In the genomic region with DNA sequence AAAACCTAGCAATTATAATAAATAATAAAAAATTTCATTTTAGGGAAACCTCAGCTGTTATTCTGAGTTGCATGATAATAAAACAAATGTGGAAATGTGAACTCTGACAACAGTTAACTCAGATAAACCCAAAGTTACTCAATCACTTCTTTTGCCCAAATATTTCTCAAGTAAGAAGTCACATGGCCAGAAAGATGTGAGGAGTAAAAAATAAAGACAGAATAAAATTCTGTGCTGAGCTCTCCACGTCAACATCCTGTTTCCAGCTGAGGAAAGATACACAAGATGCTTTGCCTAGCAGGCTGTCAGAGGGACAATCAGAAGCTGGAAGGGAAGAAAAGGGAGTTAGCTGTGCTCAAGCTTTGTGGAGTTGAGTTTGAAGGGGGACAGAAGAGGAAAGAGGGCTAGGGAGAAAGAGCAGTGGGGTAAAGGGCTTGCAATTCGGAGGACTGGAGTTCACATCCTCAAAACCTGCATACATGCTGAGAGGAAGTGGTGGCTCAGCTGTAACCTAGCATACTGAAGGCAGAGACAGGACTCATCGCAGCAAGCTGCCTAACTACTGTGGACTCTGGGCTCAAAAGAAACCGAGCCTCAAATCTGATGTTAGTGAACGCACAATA, we compare ENCODE assay signal across 19 mouse cellular contexts. TPM values are rescaled to one million over a fixed set of nuclear protein-coding genes. Genes with fewer than 3 reads are reported as not detected.
DNase-seq lines count a peak whose midpoint lies in the region; ATAC-seq and TF ChIP-seq lines count a peak whose summit lies in the region.
"Had no signal": no experiment of that assay in that cellular context is flagged by ENCODE, and none has a peak within 500 bp of the region (broad histone marks: within the 10 kb centered on the region; RNA-seq: fewer than 3 reads in every experiment).

No protein-coding gene starts in this region.

- in situ Hi-C loops in ES-E14 (cut with MboI; ENCODE audit: low sequenced_read_pairs in 2 of 2, unreplicated experiment in 2 of 2), result no loop called here

- DNase-seq in liver (no peak), ES-E14 (ENCODE audit: low read depth, low spot score) (no peak)
- DNase-seq in layer of hippocampus, postnatal 36 days, result no peak
- DNase-seq in frontal cortex, postnatal 25 days (ENCODE audit: low spot score in 2 of 2), result no peak
- DNase-seq: cerebellum, adult 8-10 months; gastrocnemius, postnatal 14 days; kidney, postnatal 10 days; right cerebral cortex, postnatal 4 days had no signal

- no peak overlapping the region for H3K4me2 ChIP-seq in liver, embryonic 16.5 days (ENCODE audit: low read depth, low read length)
- H3K4me2 ChIP-seq: embryonic facial prominence, embryonic 12.5 days; limb, embryonic 13.5 days had no signal

- H3K27ac ChIP-seq in liver, embryonic 16.5 days (ENCODE audit: low read length), result peak overlapping the region; percentile 21; the same call in 1 of the 2 replicates
- H3K27ac ChIP-seq in ES-E14 (ENCODE audit: insufficient read depth, low read depth, low read length, poor library complexity, severe bottlenecking), result 0 out of 2 replicates have a peak overlapping the region, but pooled peaks have one; percentile 0
- H3K27ac ChIP-seq: embryonic facial prominence, embryonic 12.5 days; limb, embryonic 13.5 days had no signal

- no peak overlapping the region for H3K4me3 ChIP-seq in liver, embryonic 16.5 days (ENCODE audit: low read depth, low read length)
- H3K4me3 ChIP-seq in ES-E14 (ENCODE audit: insufficient read depth in 1 of 2, low read depth in 1 of 2, low read length in 2 of 2, poor library complexity in 1 of 2, severe bottlenecking in 1 of 2), result no peak overlapping the region
- H3K4me3 ChIP-seq: embryonic facial prominence, embryonic 12.5 days; limb, embryonic 13.5 days had no signal

- no peak for ATAC-seq in liver, embryonic 16.5 days (ENCODE audit: low read depth)
- peak; percentile 56 for ATAC-seq in common myeloid progenitor, adult 5-6 weeks (replicated peaks; ENCODE audit: low read depth, poor library complexity, severe bottlenecking)
- peak; percentile 83 for ATAC-seq in monocyte, adult 5-6 weeks (replicated peaks; ENCODE audit: insufficient number of reproducible peaks, low FRiP score, low TSS enrichment, poor library complexity, severe bottlenecking)
- ATAC-seq: inflammation-experienced regulatory T-cells, adult 6 months had no signal

- H3K4me1 ChIP-seq in liver, embryonic 16.5 days (ENCODE audit: control insufficient read depth, low read depth, low read length), result no peaks in the 10 kb centered on the region
- peaks cover 0 to 3% of the 10 kb centered on the region in 2 experiments; a peak in 1 of 4 replicates for H3K4me1 ChIP-seq in ES-E14 (ENCODE audit: control insufficient read depth in 2 of 2, insufficient read depth in 2 of 2, low read length in 2 of 2, poor library complexity in 1 of 2)
- H3K4me1 ChIP-seq: embryonic facial prominence, embryonic 12.5 days; limb, embryonic 13.5 days had no signal

- H3K9ac ChIP-seq in liver, embryonic 16.5 days (ENCODE audit: low read depth, low read length), result no peak overlapping the region
- no peak overlapping the region for H3K9ac ChIP-seq in ES-E14 (ENCODE audit: insufficient read depth, low read depth, low read length, poor library complexity, severe bottlenecking)
- H3K9ac ChIP-seq: embryonic facial prominence, embryonic 12.5 days; limb, embryonic 13.5 days had no signal

- WGBS in liver, embryonic 16.5 days (ENCODE audit: insufficient replicate concordance), result 36% methylated on average over 5 of the region's 5 CpGs

- H3K27me3 ChIP-seq in liver, embryonic 16.5 days (ENCODE audit: control insufficient read depth, insufficient read depth, low read depth, low read length), result no peaks in the 10 kb centered on the region
- H3K27me3 ChIP-seq: embryonic facial prominence, embryonic 12.5 days; limb, embryonic 13.5 days had no signal

- H3K36me3 ChIP-seq in liver, embryonic 16.5 days (ENCODE audit: control insufficient read depth, insufficient read depth), result no peaks in the 10 kb centered on the region
- no peaks in the 10 kb centered on the region for H3K36me3 ChIP-seq in ES-E14 (ENCODE audit: control insufficient read depth, insufficient read depth, low read length, poor library complexity, severe bottlenecking)
- H3K36me3 ChIP-seq: embryonic facial prominence, embryonic 12.5 days; G1E; limb, embryonic 13.5 days had no signal

- no peaks in the 10 kb centered on the region for H3K9me3 ChIP-seq in liver, embryonic 16.5 days (replicated peaks; ENCODE audit: control insufficient read depth, low read length)
- H3K9me3 ChIP-seq in ES-E14 (ENCODE audit: control insufficient read depth, insufficient read depth, low read depth, low read length), result no peaks in the 10 kb centered on the region
- H3K9me3 ChIP-seq: embryonic facial prominence, embryonic 12.5 days; G1E; limb, embryonic 13.5 days had no signal

TF ChIP-seq in ES-E14, 5 proteins besides CTCF, POLR2A, EP300 and RAD21:
- TF ChIP-seq ZC3H11A (IDR thresholded peaks at IDR 0.05; ENCODE audit: borderline replicate concordance, low read depth, low read length) (no peak), MAFK (IDR thresholded peaks at IDR 0.05; ENCODE audit: insufficient read depth, low read depth, low read length) (no peak), CHD2 (IDR thresholded peaks at IDR 0.05; ENCODE audit: low read depth, low read length) (no peak), ZNF384 (IDR thresholded peaks at IDR 0.05; ENCODE audit: low read depth, low read length) (no peak), HCFC1 (IDR thresholded peaks at IDR 0.05; ENCODE audit: borderline replicate concordance, insufficient read depth, low read length) (no peak)

RNA-seq across cellular contexts. Expression of a gene that starts 12.5 kb away (rescaled TPM):
- polyA plus RNA-seq in liver, embryonic 16.5 days (2015; fragmentation: Nextera tagmentation; extraction: Ambion mirVana), result not detected in 2 replicates
- total RNA-seq in ES-E14 (2012; rRNA removed), result not detected in 2 replicates
- not detected in 2 replicates for total RNA-seq in common myeloid progenitor, adult 5-6 weeks (2017)
- not detected in 3 replicates for total RNA-seq in monocyte, adult 5-6 weeks (2017)
- not detected for total RNA-seq in layer of hippocampus, postnatal 36 days (2021)
- total RNA-seq: adrenal gland, postnatal 4 days; gastrocnemius, postnatal 14 days; hematopoietic stem cell, adult 5-6 weeks; layer of hippocampus, postnatal 10 days had no signal
- polyA plus RNA-seq: embryonic facial prominence, embryonic 12.5 days; forebrain, embryonic 11.5 days; G1E; inflammation-experienced regulatory T-cells, adult 6 months; limb, embryonic 13.5 days had no signal

RNA-seq across cellular contexts. Expression of a gene that starts 20.4 kb away (rescaled TPM):
- polyA plus RNA-seq in liver, embryonic 16.5 days (2015; fragmentation: Nextera tagmentation; extraction: Ambion mirVana), result 2.3 and 2.5 TPM in 2 replicates
- total RNA-seq in ES-E14 (2012; rRNA removed), result 0.05 and 0.18 TPM in 2 replicates
- total RNA-seq in common myeloid progenitor, adult 5-6 weeks (2017), result 27.4 and 39.1 TPM in 2 replicates
- total RNA-seq in monocyte, adult 5-6 weeks (2017), result 282 to 374 TPM (median 353 TPM) in 3 replicates
- total RNA-seq in layer of hippocampus, postnatal 36 days (2021), result 1 to 10 TPM; 6.7 to 7.4 TPM
- polyA plus RNA-seq: G1E had no signal

RNA-seq across cellular contexts. Expression of a gene that starts 23.0 kb away (rescaled TPM):
- not detected in 2 replicates for polyA plus RNA-seq in liver, embryonic 16.5 days (2015; fragmentation: Nextera tagmentation; extraction: Ambion mirVana)
- total RNA-seq in ES-E14 (2012; rRNA removed), result 0.13 TPM in 1 of 2 replicates, not detected in the other
- not detected in 2 replicates for total RNA-seq in common myeloid progenitor, adult 5-6 weeks (2017)
- not detected in 3 replicates for total RNA-seq in monocyte, adult 5-6 weeks (2017)
- not detected for total RNA-seq in layer of hippocampus, postnatal 36 days (2021)
- total RNA-seq: adrenal gland, postnatal 4 days; gastrocnemius, postnatal 14 days; hematopoietic stem cell, adult 5-6 weeks; layer of hippocampus, postnatal 10 days had no signal
- polyA plus RNA-seq: embryonic facial prominence, embryonic 12.5 days; forebrain, embryonic 11.5 days; G1E; inflammation-experienced regulatory T-cells, adult 6 months; limb, embryonic 13.5 days had no signal

RNA-seq across cellular contexts. Expression of a gene that starts 53.1 kb away (rescaled TPM):
- polyA plus RNA-seq in liver, embryonic 16.5 days (2015; fragmentation: Nextera tagmentation; extraction: Ambion mirVana), result not detected in 2 replicates
- total RNA-seq in ES-E14 (2012; rRNA removed), result not detected in 2 replicates
- not detected in 2 replicates for total RNA-seq in common myeloid progenitor, adult 5-6 weeks (2017)
- not detected in 3 replicates for total RNA-seq in monocyte, adult 5-6 weeks (2017)
- not detected for total RNA-seq in layer of hippocampus, postnatal 36 days (2021)
- total RNA-seq: adrenal gland, postnatal 4 days; gastrocnemius, postnatal 14 days; hematopoietic stem cell, adult 5-6 weeks; layer of hippocampus, postnatal 10 days had no signal
- polyA plus RNA-seq: embryonic facial prominence, embryonic 12.5 days; forebrain, embryonic 11.5 days; G1E; inflammation-experienced regulatory T-cells, adult 6 months; limb, embryonic 13.5 days had no signal
